Mouse (Mus musculus): Measurements from ENCODE around the gene Sema4d. TPM values are rescaled to one million over a fixed set of nuclear protein-coding genes. Genes with fewer than 3 reads are reported as not detected.
"Not testable (repeated sequence)": the region's sequence is repeated elsewhere in the genome, so short reads cannot be mapped to it uniquely, and the experiment has no call there.

Sema4d gene
- polyA plus RNA-seq, 1 experiment from 2014 or later: 23.8 TPM

DNA sequence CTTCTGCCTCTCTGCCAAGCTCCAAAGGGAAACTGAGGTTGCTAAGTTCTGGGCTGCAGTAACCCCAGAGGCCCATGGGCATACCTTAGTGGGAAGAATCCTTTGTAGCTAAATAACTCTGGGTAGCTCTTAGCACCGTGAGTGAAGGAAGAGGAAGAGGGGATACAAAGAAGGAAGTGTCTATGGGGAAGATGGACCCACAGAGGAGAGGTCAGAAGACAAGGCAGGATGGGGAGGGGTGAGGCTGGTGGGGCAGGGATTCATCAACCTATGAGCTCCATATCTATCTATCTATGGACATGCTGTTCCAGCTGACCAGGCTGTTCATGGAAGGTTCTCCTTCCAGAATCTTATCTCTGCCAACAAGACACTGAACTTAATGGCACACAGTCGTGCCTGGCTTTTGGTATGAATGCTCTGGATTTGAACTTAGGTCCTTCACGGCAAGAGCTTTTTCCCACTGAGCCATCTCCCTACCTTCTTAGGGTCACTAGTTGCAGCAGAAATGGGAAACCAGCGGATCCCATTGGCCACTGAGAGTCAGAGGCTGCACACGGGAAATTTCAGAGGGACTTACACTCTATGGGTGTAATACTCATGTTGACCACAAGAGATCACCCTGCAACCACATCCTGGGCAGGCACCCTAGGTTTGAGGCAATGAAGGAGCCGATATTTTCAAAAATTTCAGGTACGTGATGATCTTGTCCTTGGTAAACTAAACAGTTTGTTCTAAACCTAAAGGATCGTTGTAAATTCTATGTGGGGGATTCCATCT is 45.9 kb upstream of the Sema4d start:
- peak; percentile 97 for TF ChIP-seq CTCF (IDR thresholded peaks at IDR 0.05; ENCODE audit: low read depth)
- Histone ChIP-seq H3K4me2 (ENCODE audit: low read length) (no peak overlapping the region), H3K27ac (no peak overlapping the region), H3K9me3 (replicated peaks; ENCODE audit: low read length) (no peaks in the 10 kb centered on the region), H3K27me3 (ENCODE audit: insufficient read depth, low read length) (no peaks in the 10 kb centered on the region), H3K4me1 (replicated peaks; ENCODE audit: insufficient read depth, low read length) (0 out of 2 replicates have a peak, but pooled peaks cover 4% of the 10 kb centered on the region), H3K4me3 (replicated peaks; ENCODE audit: low read depth, low read length) (no peak overlapping the region), H3K36me3 (ENCODE audit: insufficient read depth, low read length) (no peaks in the 10 kb centered on the region), H3K9ac (ENCODE audit: low read depth, low read length) (no peak overlapping the region)
- 20% methylated on average over 8 of the region's 8 CpGs for WGBS
- ATAC-seq (replicated peaks; ENCODE audit: low FRiP score, low read depth) (no peak), DNase-seq (ENCODE audit: low spot score) (peak; percentile 84)

DNA sequence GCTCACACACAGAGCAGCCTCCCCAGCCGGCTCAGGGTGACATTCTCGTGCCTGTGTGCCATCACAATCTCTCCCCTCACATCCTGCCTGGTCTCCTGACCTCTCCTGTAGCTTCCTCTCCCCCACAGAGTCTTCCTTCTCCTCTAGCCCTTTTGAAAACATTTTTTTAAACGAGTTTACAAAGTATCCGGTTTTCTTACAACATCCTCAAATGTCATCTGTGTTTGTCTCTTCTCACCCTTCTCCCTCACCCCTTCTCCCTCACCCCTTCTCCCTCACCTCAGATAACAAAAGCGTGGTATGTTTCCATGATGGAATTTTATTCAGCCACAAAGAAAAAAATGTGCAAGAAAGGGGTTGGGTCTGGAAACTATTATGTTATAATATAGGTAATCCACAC is 43.9 kb upstream of the Sema4d start:
- no peaks in the 10 kb centered on the region; the same call in 1 of the 2 replicates for H3K4me1 ChIP-seq (replicated peaks; ENCODE audit: insufficient read depth, low read length)
- no peak overlapping the region for H3K4me3 ChIP-seq (replicated peaks; ENCODE audit: low read depth, low read length)
- no peak overlapping the region for H3K27ac ChIP-seq
- WGBS: 15% methylated on average over 5 of the region's 5 CpGs
- no peaks in the 10 kb centered on the region for H3K27me3 ChIP-seq (ENCODE audit: insufficient read depth, low read length)
- no peaks in the 10 kb centered on the region for H3K9me3 ChIP-seq (replicated peaks; ENCODE audit: low read length)
- TF ChIP-seq CTCF (IDR thresholded peaks at IDR 0.05; ENCODE audit: low read depth): no peak
- no peaks in the 10 kb centered on the region for H3K36me3 ChIP-seq (ENCODE audit: insufficient read depth, low read length)
- ATAC-seq (replicated peaks; ENCODE audit: low FRiP score, low read depth) (no peak), DNase-seq (ENCODE audit: low spot score) (peak; percentile 55)
- no peak overlapping the region for H3K9ac ChIP-seq (ENCODE audit: low read depth, low read length)
- no peak overlapping the region for H3K4me2 ChIP-seq (ENCODE audit: low read length)

DNA sequence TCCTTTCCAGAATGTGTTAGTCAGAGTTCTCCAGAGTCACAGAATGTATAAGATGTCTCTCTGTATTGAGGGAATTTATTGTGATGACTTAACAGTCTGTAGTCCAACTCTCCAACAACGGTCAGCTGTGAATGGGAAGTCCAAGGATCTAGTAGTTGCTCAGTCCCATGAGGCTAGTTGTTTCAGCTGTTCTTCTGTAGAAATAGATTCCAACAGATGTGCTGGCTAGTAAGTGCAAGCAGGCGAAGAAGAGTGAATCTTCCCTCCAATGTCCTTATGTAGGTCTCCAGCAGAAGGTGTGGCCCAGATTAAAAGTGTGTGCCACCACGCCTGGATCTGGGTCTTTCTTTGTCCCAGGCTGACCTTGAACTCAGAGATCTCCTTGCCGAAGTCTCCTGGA is 41.7 kb upstream of the Sema4d start:
- H3K4me2 ChIP-seq (ENCODE audit: low read length); H3K4me3 ChIP-seq (replicated peaks; ENCODE audit: low read depth, low read length); ATAC-seq (replicated peaks; ENCODE audit: low FRiP score, low read depth); H3K4me1 ChIP-seq (replicated peaks; ENCODE audit: insufficient read depth, low read length); H3K27ac ChIP-seq; H3K9ac ChIP-seq (ENCODE audit: low read depth, low read length); H3K27me3 ChIP-seq (ENCODE audit: insufficient read depth, low read length); H3K9me3 ChIP-seq (replicated peaks; ENCODE audit: low read length); DNase-seq (ENCODE audit: low spot score); H3K36me3 ChIP-seq (ENCODE audit: insufficient read depth, low read length): not testable (repeated sequence)
- 89% methylated on average over 4 of the region's 4 CpGs for WGBS

DNA sequence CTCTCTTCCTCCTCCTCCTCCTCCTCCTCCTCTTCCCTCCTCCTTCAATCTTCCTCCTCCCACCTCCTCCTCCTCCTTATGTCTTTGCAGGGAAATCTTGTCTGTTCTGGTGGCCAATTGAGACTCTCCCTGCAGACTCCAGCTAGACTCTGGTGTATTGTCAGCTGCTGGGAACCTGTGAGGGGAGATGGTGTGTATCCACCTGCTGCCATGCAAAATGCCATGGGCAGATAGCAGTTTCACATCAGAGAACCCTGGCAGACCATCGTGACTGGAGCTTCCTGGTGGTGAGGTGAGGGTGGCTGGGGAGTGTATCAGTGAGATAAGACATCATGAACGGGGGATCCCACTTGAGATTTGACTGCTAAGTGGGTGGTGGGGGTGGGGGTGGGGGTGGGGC is 41.0 kb upstream of the Sema4d start:
- 41% methylated on average over 2 of the region's 2 CpGs for WGBS
- no peak overlapping the region for H3K4me2 ChIP-seq (ENCODE audit: low read length)
- ATAC-seq (replicated peaks; ENCODE audit: low FRiP score, low read depth): no peak
- no peak overlapping the region for H3K9ac ChIP-seq (ENCODE audit: low read depth, low read length)
- TF ChIP-seq CTCF (IDR thresholded peaks at IDR 0.05; ENCODE audit: low read depth): no peak
- no peaks in the 10 kb centered on the region; the same call in 1 of the 2 replicates for H3K4me1 ChIP-seq (replicated peaks; ENCODE audit: insufficient read depth, low read length)
- DNase-seq (ENCODE audit: low spot score): no peak
- H3K27me3 ChIP-seq (ENCODE audit: insufficient read depth, low read length): no peaks in the 10 kb centered on the region
- H3K36me3 ChIP-seq (ENCODE audit: insufficient read depth, low read length): no peaks in the 10 kb centered on the region
- H3K27ac ChIP-seq: no peak overlapping the region
- H3K9me3 ChIP-seq (replicated peaks; ENCODE audit: low read length): no peaks in the 10 kb centered on the region
- no peak overlapping the region for H3K4me3 ChIP-seq (replicated peaks; ENCODE audit: low read depth, low read length)

DNA sequence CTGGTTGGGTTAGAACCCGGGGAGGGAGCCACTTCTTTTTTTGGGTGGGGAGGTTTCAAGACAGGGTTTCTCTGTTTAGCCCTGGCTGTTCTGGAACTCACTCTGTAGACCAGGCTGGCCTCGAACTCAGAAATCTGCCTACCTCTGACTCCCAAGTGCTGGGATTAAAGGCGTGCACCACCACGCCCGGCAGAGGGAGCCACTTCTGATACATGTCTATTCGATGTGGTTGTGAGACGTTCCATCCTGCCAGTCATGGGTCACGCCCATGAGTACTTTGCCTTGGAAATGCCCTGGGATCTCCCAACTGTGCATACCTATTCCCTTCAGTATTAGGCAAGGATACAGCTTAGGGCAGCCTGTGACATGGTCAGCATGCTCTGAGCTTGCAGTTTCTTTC is 40.5 kb upstream of the Sema4d start:
- not testable (repeated sequence) for H3K4me2 ChIP-seq (ENCODE audit: low read length); H3K27me3 ChIP-seq (ENCODE audit: insufficient read depth, low read length); H3K27ac ChIP-seq; DNase-seq (ENCODE audit: low spot score); H3K4me3 ChIP-seq (replicated peaks; ENCODE audit: low read depth, low read length); H3K9ac ChIP-seq (ENCODE audit: low read depth, low read length); H3K9me3 ChIP-seq (replicated peaks; ENCODE audit: low read length); H3K36me3 ChIP-seq (ENCODE audit: insufficient read depth, low read length); H3K4me1 ChIP-seq (replicated peaks; ENCODE audit: insufficient read depth, low read length)
- peak; percentile 44 for TF ChIP-seq CTCF (IDR thresholded peaks at IDR 0.05; ENCODE audit: low read depth)
- ATAC-seq (replicated peaks; ENCODE audit: low FRiP score, low read depth): peak; percentile 50; the same call in 1 of the 2 replicates
- WGBS: 54% methylated on average over 8 of the region's 8 CpGs

DNA sequence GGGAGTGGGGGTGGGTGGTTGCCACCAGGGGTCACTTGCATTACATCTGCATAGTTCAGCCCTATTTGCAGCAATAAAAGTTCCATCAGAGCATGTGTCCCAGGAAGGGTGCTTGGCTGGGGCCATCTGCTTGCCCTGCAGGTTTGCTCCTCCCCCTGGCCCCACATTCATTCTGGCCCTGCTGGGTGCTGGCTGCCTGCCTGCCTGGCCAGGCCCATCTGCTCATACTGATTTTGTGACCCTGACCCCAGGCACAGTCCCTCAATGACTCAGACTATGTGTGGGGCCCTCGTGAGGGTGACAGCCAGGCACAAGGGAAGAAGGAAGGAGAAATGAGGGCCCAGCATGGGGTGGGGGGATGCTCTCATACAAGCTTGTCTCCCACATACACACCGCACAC is 40.1 kb upstream of the Sema4d start:
- H3K9ac ChIP-seq (ENCODE audit: low read depth, low read length): no peak overlapping the region
- H3K4me1 ChIP-seq (replicated peaks; ENCODE audit: insufficient read depth, low read length): no peaks in the 10 kb centered on the region; the same call in 1 of the 2 replicates
- no peak for TF ChIP-seq CTCF (IDR thresholded peaks at IDR 0.05; ENCODE audit: low read depth)
- ATAC-seq (replicated peaks; ENCODE audit: low FRiP score, low read depth) (peak; percentile 55; the same call in 1 of the 2 replicates), DNase-seq (ENCODE audit: low spot score) (no peak)
- H3K27me3 ChIP-seq (ENCODE audit: insufficient read depth, low read length): no peaks in the 10 kb centered on the region
- no peak overlapping the region for H3K27ac ChIP-seq
- H3K9me3 ChIP-seq (replicated peaks; ENCODE audit: low read length): no peaks in the 10 kb centered on the region
- no peak overlapping the region for H3K4me3 ChIP-seq (replicated peaks; ENCODE audit: low read depth, low read length)
- H3K36me3 ChIP-seq (ENCODE audit: insufficient read depth, low read length): no peaks in the 10 kb centered on the region
- WGBS: 43% methylated on average over 2 of the region's 2 CpGs
- H3K4me2 ChIP-seq (ENCODE audit: low read length): no peak overlapping the region

All from kidney, postnatal 0 days (tissue).